Comparison of ENCODE assay signal across 32 mouse cellular contexts in the genomic region with DNA sequence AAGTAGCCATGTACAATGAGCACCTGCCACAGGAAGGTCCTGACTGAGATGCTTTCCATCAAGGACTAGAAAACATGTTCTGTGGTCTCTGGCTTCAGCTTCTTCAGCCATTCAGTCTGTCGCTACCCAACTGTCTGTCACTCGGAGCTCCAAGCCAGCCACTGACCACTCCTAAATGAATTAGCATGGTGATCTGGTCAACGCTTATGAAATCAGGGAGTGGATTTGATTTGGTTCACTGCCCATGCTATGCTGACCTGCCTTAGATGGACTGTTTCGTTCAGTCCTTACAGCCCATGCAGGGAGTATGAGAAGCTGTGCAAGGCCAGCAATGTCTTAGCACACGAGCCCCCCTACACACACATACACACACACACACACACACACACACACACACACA. TPM values are rescaled to one million over a fixed set of nuclear protein-coding genes. Genes with fewer than 3 reads are reported as not detected.
"Had no signal": no experiment of that assay in that cellular context is flagged by ENCODE, and none has a peak within 500 bp of the region (broad histone marks: within the 10 kb centered on the region; RNA-seq: fewer than 3 reads in every experiment).

No protein-coding gene starts in this region.

- H3K36me3 ChIP-seq: limb, embryonic 10.5 days; limb, embryonic 12.5 days; limb, embryonic 13.5 days; limb, embryonic 15.5 days; liver, embryonic 13.5 days; liver, embryonic 15.5 days; lung, embryonic 15.5 days; midbrain, embryonic 10.5 days; midbrain, embryonic 12.5 days; midbrain, embryonic 13.5 days; midbrain, embryonic 15.5 days had no signal

- H3K27me3 ChIP-seq: limb, embryonic 12.5 days; limb, embryonic 13.5 days; limb, embryonic 15.5 days; lung, embryonic 15.5 days; midbrain, embryonic 13.5 days; midbrain, embryonic 15.5 days had no signal

- ATAC-seq: liver, postnatal 0 days; lung, postnatal 0 days; midbrain, embryonic 13.5 days; midbrain, embryonic 15.5 days; midbrain, embryonic 16.5 days had no signal

- H3K27ac ChIP-seq: left cerebral cortex, adult 2 months; limb, embryonic 10.5 days; limb, embryonic 12.5 days; limb, embryonic 13.5 days; limb, embryonic 15.5 days; liver, embryonic 13.5 days; liver, embryonic 14.5 days; liver, embryonic 15.5 days; lung, embryonic 15.5 days; macrophage; midbrain, embryonic 10.5 days; midbrain, embryonic 13.5 days; midbrain, embryonic 15.5 days had no signal

- H3K9me3 ChIP-seq: limb, embryonic 10.5 days; limb, embryonic 12.5 days; limb, embryonic 13.5 days; limb, embryonic 15.5 days; liver, embryonic 13.5 days; liver, embryonic 15.5 days; lung, embryonic 15.5 days; megakaryocyte, embryonic 14.5 days; midbrain, embryonic 10.5 days; midbrain, embryonic 12.5 days; midbrain, embryonic 13.5 days; midbrain, embryonic 15.5 days had no signal

- H3K9ac ChIP-seq: limb, embryonic 12.5 days; limb, embryonic 13.5 days; limb, embryonic 15.5 days; liver, embryonic 13.5 days; liver, embryonic 14.5 days; liver, embryonic 15.5 days; liver, postnatal 0 days; lung, embryonic 14.5 days; lung, embryonic 15.5 days; midbrain, embryonic 12.5 days; midbrain, embryonic 13.5 days; midbrain, embryonic 15.5 days had no signal

- H3K4me2 ChIP-seq: limb, embryonic 12.5 days; limb, embryonic 13.5 days; limb, embryonic 15.5 days; liver, embryonic 11.5 days; liver, embryonic 13.5 days; liver, embryonic 15.5 days; lung, embryonic 14.5 days; lung, embryonic 15.5 days; midbrain, embryonic 11.5 days; midbrain, embryonic 12.5 days; midbrain, embryonic 13.5 days; midbrain, embryonic 15.5 days had no signal

- DNase-seq: left cerebral cortex, postnatal 4 days; liver; liver, embryonic 13.5 days; liver, postnatal 0 days; lung, adult 18-20 months; lung, adult 2 months; lung, embryonic 14.5 days; lung, postnatal 10 days; lung, postnatal 14 days; lung, postnatal 36 days; lung, postnatal 4 days; midbrain, embryonic 14.5 days had no signal

- H3K4me3 ChIP-seq: left cerebral cortex, adult 2 months; limb, embryonic 10.5 days; limb, embryonic 12.5 days; limb, embryonic 13.5 days; limb, embryonic 15.5 days; liver, embryonic 13.5 days; liver, embryonic 15.5 days; lung, embryonic 15.5 days; megakaryocyte, embryonic 14.5 days; midbrain, embryonic 10.5 days; midbrain, embryonic 12.5 days; midbrain, embryonic 13.5 days; midbrain, embryonic 15.5 days; myocyte had no signal

RNA-seq across cellular contexts. Expression of a gene that starts 8.4 kb away (rescaled TPM):
- total RNA-seq: megakaryocyte-erythroid progenitor cell, adult 5-6 weeks had no signal
